In the genomic region with DNA sequence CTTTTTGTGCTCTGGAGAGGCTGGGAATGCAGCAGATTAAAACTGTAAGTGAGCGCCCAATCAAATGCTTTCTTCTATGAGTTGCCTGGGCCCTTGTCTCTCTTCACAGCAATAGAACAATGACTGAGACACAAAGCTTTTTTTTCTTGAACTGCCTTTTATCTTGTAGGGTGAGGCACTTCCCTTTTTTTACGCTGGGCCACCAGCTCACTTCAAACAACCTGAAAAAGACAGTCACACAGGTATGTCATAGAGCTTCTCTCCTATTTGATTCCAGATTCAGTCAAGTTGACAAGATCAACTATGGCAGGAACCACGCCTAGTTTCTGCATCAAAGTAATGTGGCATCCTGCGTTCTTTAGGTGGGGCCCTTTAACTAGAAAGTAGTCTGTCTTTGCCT, we compare ENCODE assay signal across 16 mouse cellular contexts.
"Had no signal": no experiment of that assay in that cellular context is flagged by ENCODE, and none has a peak within 500 bp of the region (broad histone marks: within the 10 kb centered on the region; RNA-seq: fewer than 3 reads in every experiment).

No protein-coding gene starts in this region.

- H3K27me3 ChIP-seq: liver, embryonic 13.5 days; midbrain, embryonic 12.5 days had no signal

- H3K4me2 ChIP-seq: liver, embryonic 13.5 days; midbrain, embryonic 12.5 days had no signal

- H3K4me3 ChIP-seq: left cerebral cortex, adult 2 months; liver, embryonic 13.5 days; midbrain, embryonic 12.5 days had no signal

- H3K36me3 ChIP-seq: liver, embryonic 13.5 days; midbrain, embryonic 12.5 days had no signal

- H3K4me1 ChIP-seq: liver, embryonic 13.5 days; midbrain, embryonic 12.5 days had no signal

- ATAC-seq: midbrain, embryonic 16.5 days had no signal

- H3K9ac ChIP-seq: liver, embryonic 13.5 days; midbrain, embryonic 12.5 days had no signal

- DNase-seq: kidney, postnatal 10 days; kidney, postnatal 36 days; layer of hippocampus, postnatal 36 days; liver, embryonic 13.5 days; lung, adult 2 months; lung, postnatal 14 days; lung, postnatal 4 days; right cerebral cortex, postnatal 14 days; right cerebral cortex, postnatal 4 days; thymus, adult 2 months; thymus, postnatal 14 days; thymus, postnatal 4 days had no signal

- H3K27ac ChIP-seq: left cerebral cortex, adult 2 months; liver, embryonic 13.5 days; midbrain, embryonic 12.5 days; stomach, postnatal 0 days had no signal

- H3K9me3 ChIP-seq: liver, embryonic 13.5 days; midbrain, embryonic 12.5 days had no signal
